Mouse (Mus musculus) kidney, postnatal 36 days (tissue): ENCODE results near the gene Prkab2.

Experiments used
- DNase-seq, 2 experiments: peaks; one replicate each; pipeline ENCODE4 v3.0.0; 2021 to 2022; ENCODE audit warnings: mixed read lengths in 2 of 2

The Prkab2 gene

GRCm38 (mm10) chr3:97696866-97697265 lies 38.9 kb downstream of the Prkab2 start:
- DNase-seq: no peak

GRCm38 (mm10) chr3:97697291-97697690 lies 39.3 kb downstream of the Prkab2 start:
- DNase-seq: peak; percentile 54 to 55

GRCm38 (mm10) chr3:97699061-97699460 lies 41.1 kb downstream of the Prkab2 start:
- DNase-seq: no peak

GRCm38 (mm10) chr3:97701198-97701597 lies 43.2 kb downstream of the Prkab2 start:
- no peak for DNase-seq

- DNase-seq: no peak
Measured at GRCm38 (mm10) chr3:97702448-97703080, 44.6 kb downstream of the Prkab2 start.

GRCm38 (mm10) chr3:97705508-97705907 lies 47.5 kb downstream of the Prkab2 start:
- no peak for DNase-seq

- DNase-seq: no peak
Measured at GRCm38 (mm10) chr3:97706561-97706960, 48.6 kb downstream of the Prkab2 start.

- DNase-seq: no peak
Measured at GRCm38 (mm10) chr3:97710134-97710533, 52.1 kb downstream of the Prkab2 start.

- DNase-seq: no peak
Measured at GRCm38 (mm10) chr3:97710881-97711280, 52.9 kb downstream of the Prkab2 start.

GRCm38 (mm10) chr3:97715922-97716321 lies 57.9 kb downstream of the Prkab2 start:
- DNase-seq: no peak

GRCm38 (mm10) chr3:97719116-97719515 lies 61.1 kb downstream of the Prkab2 start:
- no peak for DNase-seq
